9 mouse cellular contexts compared by ENCODE assay signal in the genomic region with DNA sequence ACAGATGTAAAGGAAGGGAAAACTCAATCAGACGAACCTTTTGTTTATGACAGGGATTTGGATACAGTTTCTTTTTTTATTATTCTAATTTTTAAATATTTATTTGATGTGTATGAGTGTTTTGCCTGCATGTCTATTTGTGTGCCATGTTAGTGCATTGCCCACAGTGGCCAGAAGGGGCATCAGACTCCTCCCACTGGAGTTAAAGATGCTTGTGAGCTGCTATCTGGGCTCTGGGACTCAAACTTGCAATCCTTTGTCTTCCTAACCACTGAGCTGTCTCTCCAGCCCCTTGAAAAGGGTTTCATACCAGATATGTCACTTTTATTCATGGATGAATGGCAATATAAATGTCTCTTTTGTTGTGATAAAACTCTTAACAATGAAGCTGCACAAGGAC.
DNase-seq lines count a peak whose midpoint lies in the region; TF ChIP-seq lines count a peak whose summit lies in the region.
"Had no signal": no experiment of that assay in that cellular context is flagged by ENCODE, and none has a peak within 500 bp of the region (broad histone marks: within the 10 kb centered on the region; RNA-seq: fewer than 3 reads in every experiment).

No protein-coding gene starts in this region.

- no peaks in the 10 kb centered on the region for H3K27me3 ChIP-seq in ES-Bruce4 (ENCODE audit: control insufficient read depth, insufficient read depth, low read length, poor library complexity, severe bottlenecking)

- TF ChIP-seq POLR2A in ES-Bruce4 (IDR thresholded peaks at IDR 0.05; ENCODE audit: insufficient read depth, low read length): no peak

- peak; percentile 31 for TF ChIP-seq CTCF in ES-Bruce4 (IDR thresholded peaks at IDR 0.05; ENCODE audit: low read depth, low read length)

- no peak overlapping the region for H3K4me3 ChIP-seq in ES-Bruce4 (ENCODE audit: low read depth, low read length)
- H3K4me3 ChIP-seq: erythroblast, embryonic 14.5 days had no signal

- no peaks in the 10 kb centered on the region for H3K9me3 ChIP-seq in ES-Bruce4 (replicated peaks; ENCODE audit: control insufficient read depth, insufficient read depth, low read length, poor library complexity, severe bottlenecking)

- H3K36me3 ChIP-seq in ES-Bruce4 (ENCODE audit: control insufficient read depth, insufficient read depth, low read length, poor library complexity, severe bottlenecking): no peaks in the 10 kb centered on the region

- no peak overlapping the region for H3K9ac ChIP-seq in ES-Bruce4 (ENCODE audit: low read depth, poor library complexity, severe bottlenecking)

- TF ChIP-seq EP300 in ES-Bruce4 (IDR thresholded peaks at IDR 0.05; ENCODE audit: insufficient read depth, low read depth, low read length): no peak

- no peaks in the 10 kb centered on the region for H3K4me1 ChIP-seq in ES-Bruce4 (ENCODE audit: control insufficient read depth, insufficient read depth, low read length)

- DNase-seq in kidney, adult 9 months: peak; percentile 45
- DNase-seq in kidney, postnatal 14 days: no peak
- peak; percentile 24 for DNase-seq in c-Kit-positive CD71-negative TER-119-negative erythroid progenitor cells, embryonic 14.5 days (ENCODE audit: low read depth)
- peak; percentile 39 for DNase-seq in lung, postnatal 14 days
- no peak for DNase-seq in ovary, adult 18-20 months (ENCODE audit: low spot score)
- DNase-seq in gastrocnemius, adult 8-10 months (ENCODE audit: low spot score in 2 of 2): no peak
- DNase-seq in frontal cortex, postnatal 25 days (ENCODE audit: low spot score in 2 of 2): no peak

- no peak overlapping the region for H3K27ac ChIP-seq in ES-Bruce4 (ENCODE audit: insufficient read depth, low read length)

Comparison
In these comparisons a context has a peak if more than half of its experiments do, and no peak if none do; other contexts are left out.
1. DNase-seq: peak in kidney, adult 9 months (single experiment), c-Kit-positive CD71-negative TER-119-negative erythroid progenitor cells, embryonic 14.5 days (single experiment) and lung, postnatal 14 days (single experiment); none in kidney, postnatal 14 days (single experiment), ovary, adult 18-20 months (single experiment), gastrocnemius, adult 8-10 months (0 of 2) and frontal cortex, postnatal 25 days (0 of 2).